Mouse (Mus musculus) lung, postnatal 0 days (tissue): ENCODE measurements at regions not wholly inside any gene's neighbourhood (a gene's known extent, or its start where the extent isn't known, plus 50 kb on each side); places are given as distances from the start of the nearest gene placed in this dataset.

Experiments
- CTCF ChIP-seq: IDR thresholded peaks from 2 replicates; pipeline ENCODE4 v1.5.1; 2016; ENCODE audit warnings: antibody characterized with exemption, mild to moderate bottlenecking
- EP300 ChIP-seq: IDR thresholded peaks from 2 replicates; pipeline ENCODE4 v1.6.1; 2016; ENCODE audit warnings: antibody characterized with exemption, mild to moderate bottlenecking, control low read depth

GRCm38 (mm10) chr10:124900044-124900443, 489.2 kb downstream of the Slc16a7 start:
- no peak for TF ChIP-seq CTCF
- no peak for TF ChIP-seq EP300
